Mouse (Mus musculus) cortical plate, adult 2 months (tissue): ENCODE results near the gene Syce2. TPM values are rescaled to one million over a fixed set of nuclear protein-coding genes. Genes with fewer than 3 reads are reported as not detected.

Source experiments
- H3K27ac ChIP-seq: fragments of 200-500 bp; 2 replicates; pipeline ENCODE4 v1.5.1; 2012; ENCODE audit warnings: low read length, control low read depth, inconsistent platforms; ENCODE audit not compliant: insufficient read depth
- H3K4me1 ChIP-seq: fragments of 200-500 bp; 2 replicates; pipeline ENCODE4 v1.6.1; 2011; ENCODE audit warnings: low read length; ENCODE audit not compliant: control insufficient read depth, insufficient read depth
- H3K4me3 ChIP-seq: fragments of 200-500 bp; 2 replicates; pipeline ENCODE4 v1.5.1; 2011; ENCODE audit warnings: mild to moderate bottlenecking, low read length, control low read depth; ENCODE audit not compliant: insufficient read depth
- CTCF ChIP-seq: fragments of 200-500 bp; IDR thresholded peaks from 2 replicates; pipeline ENCODE4 v1.5.1; 2011; ENCODE audit warnings: mild to moderate bottlenecking, control low read depth, low read length; ENCODE audit not compliant: insufficient read depth; ENCODE audit errors: extremely low read depth
- POLR2A ChIP-seq: fragments of 200-500 bp; IDR thresholded peaks from 2 replicates; pipeline ENCODE4 v1.6.1; 2011; ENCODE audit warnings: mild to moderate bottlenecking, low read length, control low read depth; ENCODE audit not compliant: insufficient read depth; ENCODE audit errors: extremely low read depth
- polyA plus RNA-seq: library from polyadenylated mRNA; depleted of rRNA; stranded (reverse); fragments of >200 nt; gene quantifications from 2 replicates; pipeline ENCODE4 v1.2.3, GENCODE M21; 2012

Gene Syce2
- polyA plus RNA-seq, 1 experiment = 3.7 TPM

DNA sequence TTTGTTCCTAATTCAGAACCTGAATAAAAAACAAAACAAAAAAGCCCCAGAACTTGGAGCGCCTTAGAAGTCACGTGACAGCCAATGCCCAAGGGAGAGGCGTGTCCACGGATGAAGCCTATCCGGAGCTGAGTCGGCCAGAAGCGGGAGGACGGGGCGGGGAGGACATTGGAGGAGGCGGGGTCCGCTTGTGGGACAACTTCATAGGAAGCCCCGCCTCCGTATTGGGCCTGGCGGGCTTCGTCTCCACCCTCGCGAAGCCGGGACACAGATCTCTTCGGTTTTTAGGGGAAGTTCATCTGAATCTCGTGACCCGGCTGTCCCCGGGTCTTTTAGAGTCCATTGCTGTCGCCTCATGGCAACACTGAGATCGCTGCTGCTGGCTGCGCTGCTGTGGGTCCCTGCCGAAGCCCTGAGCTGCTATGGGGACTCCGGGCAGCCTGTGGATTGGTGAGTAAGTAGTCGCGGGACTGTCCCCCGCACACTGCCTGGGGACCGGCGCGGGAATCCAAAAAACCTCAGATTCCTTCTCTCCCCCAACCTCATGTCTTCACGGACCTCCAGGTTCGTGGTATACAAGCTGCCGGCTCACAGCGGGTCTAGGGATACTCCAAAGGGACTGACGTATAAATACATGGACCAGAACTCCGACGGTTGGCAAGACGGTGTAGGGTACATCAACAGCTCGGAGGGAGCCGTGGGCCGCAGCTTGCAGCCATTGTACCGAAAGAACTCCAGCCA is 36.7 kb downstream of the Syce2 start, which contains the start of gene Dnase2a:
Dnase2a (plus strand) TSS at position 140 of the 741 bp plus-strand sequence.
- Histone ChIP-seq H3K4me1 (peaks cover 2% of the 10 kb centered on the region; the same call in 1 of the 2 replicates), H3K27ac (no peak within 1 kb of the TSS), H3K4me3 (peak within 1 kb of the TSS; percentile 30)
- TF ChIP-seq POLR2A = no peak
- no peak for TF ChIP-seq CTCF

GRCm38 (mm10) chr8:84909162-84909767 is 37.4 kb downstream of the Syce2 start:
- 0 out of 2 replicates have a peak, but pooled peaks cover 2% of the 10 kb centered on the region for H3K4me1 ChIP-seq
- H3K27ac ChIP-seq = no peak overlapping the region
- TF ChIP-seq CTCF (no peak), POLR2A (no peak)
- peak overlapping the region; percentile 30; the same call in 1 of the 2 replicates for H3K4me3 ChIP-seq

- TF ChIP-seq CTCF (no peak), POLR2A (no peak)
- H3K4me3 ChIP-seq = no peak overlapping the region
- no peak overlapping the region for H3K27ac ChIP-seq
- 0 out of 2 replicates have a peak, but pooled peaks cover 2% of the 10 kb centered on the region for H3K4me1 ChIP-seq
These were observed 38.0 kb downstream of the Syce2 start for GRCm38 (mm10) chr8:84909949-84910348.

DNA sequence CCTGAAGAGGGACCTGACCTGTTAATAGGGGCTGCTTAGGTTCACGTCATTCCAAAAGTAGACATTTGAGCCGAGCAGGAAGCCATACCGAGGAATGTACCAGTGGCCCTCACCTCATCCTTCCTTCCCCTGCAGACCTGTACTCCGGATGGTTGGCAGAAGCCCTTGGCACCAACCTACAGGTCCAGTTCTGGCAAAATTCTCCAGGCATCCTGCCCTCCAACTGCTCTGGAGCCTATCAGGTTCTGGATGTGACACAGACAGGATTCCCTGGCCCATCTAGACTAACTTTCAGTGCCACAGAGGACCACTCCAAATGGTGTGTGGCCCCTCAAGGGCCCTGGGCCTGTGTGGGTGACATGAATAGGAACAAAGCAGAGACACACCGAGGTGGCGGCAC is 38.6 kb downstream of the Syce2 start:
- Histone ChIP-seq H3K27ac (no peak overlapping the region), H3K4me1 (0 out of 2 replicates have a peak, but pooled peaks cover 2% of the 10 kb centered on the region), H3K4me3 (no peak overlapping the region)
- TF ChIP-seq POLR2A (no peak), CTCF (no peak)

DNA sequence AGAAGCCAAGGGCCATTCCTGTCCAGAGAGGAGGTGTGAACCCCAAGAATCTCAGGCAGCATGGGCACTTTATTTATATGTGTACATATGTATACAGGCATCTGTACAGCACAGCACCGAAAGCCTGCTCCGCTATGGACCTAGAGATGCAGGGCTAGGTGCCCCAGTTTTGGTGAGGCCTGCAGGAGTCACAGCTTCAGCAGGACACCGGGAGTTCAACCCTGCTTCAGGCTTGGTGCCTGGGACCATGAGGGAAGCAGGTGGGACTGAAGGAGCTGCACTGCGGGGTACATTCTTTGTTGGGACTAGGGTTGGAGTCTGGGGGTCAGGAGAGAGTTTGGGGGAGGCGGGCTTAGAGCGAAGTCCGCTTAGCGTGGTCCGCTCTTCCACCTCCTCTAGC is 39.9 kb downstream of the Syce2 start:
- Histone ChIP-seq H3K4me3 (no peak overlapping the region), H3K27ac (no peak overlapping the region), H3K4me1 (0 out of 2 replicates have a peak, but pooled peaks cover 2% of the 10 kb centered on the region)
- TF ChIP-seq POLR2A (no peak), CTCF (no peak)

DNA sequence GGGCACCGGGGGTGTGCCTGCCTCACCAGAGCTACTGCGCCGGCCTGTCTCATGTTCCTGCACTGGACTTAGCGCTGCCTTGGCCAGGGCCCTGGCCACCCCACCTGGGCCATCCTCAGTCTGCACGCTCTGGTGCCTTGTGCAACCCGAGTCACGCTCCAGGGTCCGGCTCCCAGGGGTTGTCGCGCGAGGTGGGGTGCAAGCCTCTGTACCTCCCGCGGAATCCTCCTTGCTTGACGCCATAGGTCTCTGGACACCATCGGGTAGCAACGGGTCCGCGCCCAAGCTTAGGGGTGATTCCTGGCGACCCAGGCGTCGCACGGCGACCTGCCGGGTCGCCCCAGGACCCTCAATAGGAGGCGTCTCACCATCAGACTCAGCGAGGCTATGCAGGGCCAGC is 40.5 kb downstream of the Syce2 start:
- no peak overlapping the region for H3K27ac ChIP-seq
- TF ChIP-seq CTCF = no peak
- no peak for TF ChIP-seq POLR2A
- 0 out of 2 replicates have a peak, but pooled peaks cover 2% of the 10 kb centered on the region for H3K4me1 ChIP-seq
- H3K4me3 ChIP-seq = no peak overlapping the region

GRCm38 (mm10) chr8:84912895-84913501 is 41.1 kb downstream of the Syce2 start:
- TF ChIP-seq CTCF = no peak
- TF ChIP-seq POLR2A = no peak
- Histone ChIP-seq H3K4me3 (peak overlapping the region; percentile 8; the same call in 1 of the 2 replicates), H3K27ac (no peak overlapping the region)

DNA sequence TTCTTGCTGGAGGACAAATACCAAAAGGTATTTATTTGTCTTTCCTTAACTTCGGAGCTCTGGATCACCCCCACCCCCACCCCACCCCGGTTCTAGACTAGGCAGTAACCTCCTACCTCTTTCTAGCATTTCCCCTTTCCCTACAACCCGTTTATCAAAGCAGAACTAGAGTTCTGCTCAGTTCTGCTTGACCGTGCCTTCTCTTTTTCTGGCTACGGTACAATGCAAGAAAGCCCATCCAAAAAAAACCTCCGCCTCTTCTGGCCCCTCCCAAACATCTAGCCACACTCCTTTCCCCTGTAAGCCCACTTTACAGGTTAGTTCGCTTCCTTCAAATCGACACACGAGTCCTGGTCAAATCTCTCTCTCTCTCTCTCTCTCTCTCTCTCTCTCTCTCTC is 41.6 kb downstream of the Syce2 start:
- no peak overlapping the region for H3K27ac ChIP-seq
- TF ChIP-seq CTCF (no peak), POLR2A (no peak)
- H3K4me1 ChIP-seq = 0 out of 2 replicates have a peak, but pooled peaks cover 2% of the 10 kb centered on the region
- peak overlapping the region; percentile 8; the same call in 1 of the 2 replicates for H3K4me3 ChIP-seq

More at GRCm38 (mm10) chr8:84912895-84913501, 41.1 kb downstream of the Syce2 start:
- 0 out of 2 replicates have a peak, but pooled peaks cover 2% of the 10 kb centered on the region for H3K4me1 ChIP-seq

DNA sequence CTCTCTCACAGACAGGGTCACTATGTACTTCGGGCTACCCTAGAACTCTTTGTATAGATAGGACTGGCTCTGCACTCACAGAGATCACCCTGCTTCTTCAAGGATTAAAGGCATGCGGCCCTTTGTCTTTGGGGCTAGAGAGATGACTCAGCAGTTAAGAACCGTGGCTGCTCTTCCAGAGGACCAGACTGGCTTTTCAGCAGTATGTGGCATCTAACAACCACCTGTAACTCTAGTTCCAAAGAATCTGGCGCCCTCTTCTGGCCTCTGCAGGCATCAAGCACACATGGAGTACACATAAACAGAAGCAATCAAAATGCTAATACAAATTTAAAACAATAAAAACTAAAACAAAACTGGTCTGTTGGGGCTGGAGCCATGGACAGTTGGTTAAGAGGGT is 42.0 kb downstream of the Syce2 start:
- H3K4me3 ChIP-seq = no peak overlapping the region
- TF ChIP-seq POLR2A (no peak), CTCF (peak; percentile 23; the same call in 1 of the 2 replicates)
- 0 out of 2 replicates have a peak, but pooled peaks cover 2% of the 10 kb centered on the region for H3K4me1 ChIP-seq
- no peak overlapping the region for H3K27ac ChIP-seq
